Mouse (Mus musculus): ENCODE measurements around the gene Gna14. TPM values are rescaled to one million over a fixed set of nuclear protein-coding genes. Genes with fewer than 3 reads are reported as not detected.

Gene Gna14
- polyA plus RNA-seq, 1 experiment from 2014 or later = 4.8 TPM

GRCm38 (mm10) chr19:16579656-16580260 lies 144.2 kb downstream of the Gna14 start:
- no peak for TF ChIP-seq CTCF (IDR thresholded peaks at IDR 0.05; ENCODE audit: low read depth)
- H3K9ac ChIP-seq (ENCODE audit: low read depth, low read length) = no peak overlapping the region
- H3K9me3 ChIP-seq (ENCODE audit: control insufficient read depth) = 0 out of 2 replicates have a peak, but pooled peaks cover 7% of the 10 kb centered on the region
- H3K4me1 ChIP-seq (replicated peaks; ENCODE audit: control insufficient read depth, insufficient read depth, low read length) = no peaks in the 10 kb centered on the region
- no peaks in the 10 kb centered on the region for H3K36me3 ChIP-seq (ENCODE audit: control insufficient read depth, insufficient read depth)
- WGBS = 84% methylated on average over 7 of the region's 7 CpGs
- no peak overlapping the region for H3K4me3 ChIP-seq (ENCODE audit: low read depth, low read length)
- H3K4me2 ChIP-seq (replicated peaks; ENCODE audit: low read depth) = no peak overlapping the region
- no peaks in the 10 kb centered on the region for H3K27me3 ChIP-seq (replicated peaks; ENCODE audit: control insufficient read depth, insufficient read depth, low read length)
- no peak for ATAC-seq
- H3K27ac ChIP-seq (ENCODE audit: low read depth, low read length) = no peak overlapping the region

GRCm38 (mm10) chr19:16580501-16580900 lies 144.9 kb downstream of the Gna14 start:
- no peak overlapping the region for H3K4me3 ChIP-seq (ENCODE audit: low read depth, low read length)
- no peak for ATAC-seq
- H3K4me1 ChIP-seq (replicated peaks; ENCODE audit: control insufficient read depth, insufficient read depth, low read length) = no peaks in the 10 kb centered on the region
- H3K27me3 ChIP-seq (replicated peaks; ENCODE audit: control insufficient read depth, insufficient read depth, low read length) = no peaks in the 10 kb centered on the region
- H3K9ac ChIP-seq (ENCODE audit: low read depth, low read length) = no peak overlapping the region
- no peak overlapping the region for H3K4me2 ChIP-seq (replicated peaks; ENCODE audit: low read depth)
- TF ChIP-seq CTCF (IDR thresholded peaks at IDR 0.05; ENCODE audit: low read depth) = no peak
- H3K27ac ChIP-seq (ENCODE audit: low read depth, low read length) = no peak overlapping the region
- H3K9me3 ChIP-seq (ENCODE audit: control insufficient read depth) = 0 out of 2 replicates have a peak, but pooled peaks cover 7% of the 10 kb centered on the region
- H3K36me3 ChIP-seq (ENCODE audit: control insufficient read depth, insufficient read depth) = no peaks in the 10 kb centered on the region
- WGBS = 89% methylated on average over 8 of the region's 8 CpGs

- TF ChIP-seq CTCF (IDR thresholded peaks at IDR 0.05; ENCODE audit: low read depth) = no peak
- no peaks in the 10 kb centered on the region for H3K4me1 ChIP-seq (replicated peaks; ENCODE audit: control insufficient read depth, insufficient read depth, low read length)
- no peak overlapping the region for H3K9ac ChIP-seq (ENCODE audit: low read depth, low read length)
- no peak for ATAC-seq
- WGBS = 95% methylated on average over 7 of the region's 7 CpGs
- H3K4me3 ChIP-seq (ENCODE audit: low read depth, low read length) = no peak overlapping the region
- H3K9me3 ChIP-seq (ENCODE audit: control insufficient read depth) = 0 out of 2 replicates have a peak, but pooled peaks cover 7% of the 10 kb centered on the region
- no peak overlapping the region for H3K27ac ChIP-seq (ENCODE audit: low read depth, low read length)
- H3K27me3 ChIP-seq (replicated peaks; ENCODE audit: control insufficient read depth, insufficient read depth, low read length) = no peaks in the 10 kb centered on the region
- H3K36me3 ChIP-seq (ENCODE audit: control insufficient read depth, insufficient read depth) = no peaks in the 10 kb centered on the region
- no peak overlapping the region for H3K4me2 ChIP-seq (replicated peaks; ENCODE audit: low read depth)
Observed at GRCm38 (mm10) chr19:16584546-16584945, 149.0 kb downstream of the Gna14 start.

GRCm38 (mm10) chr19:16585379-16585778 lies 149.8 kb downstream of the Gna14 start:
- TF ChIP-seq CTCF (IDR thresholded peaks at IDR 0.05; ENCODE audit: low read depth) = peak; percentile 75
- Histone ChIP-seq H3K36me3 (ENCODE audit: control insufficient read depth, insufficient read depth) (no peaks in the 10 kb centered on the region), H3K9ac (ENCODE audit: low read depth, low read length) (no peak overlapping the region), H3K4me2 (replicated peaks; ENCODE audit: low read depth) (no peak overlapping the region), H3K9me3 (ENCODE audit: control insufficient read depth) (0 out of 2 replicates have a peak, but pooled peaks cover 7% of the 10 kb centered on the region), H3K27ac (ENCODE audit: low read depth, low read length) (no peak overlapping the region), H3K4me3 (ENCODE audit: low read depth, low read length) (no peak overlapping the region), H3K4me1 (replicated peaks; ENCODE audit: control insufficient read depth, insufficient read depth, low read length) (no peaks in the 10 kb centered on the region), H3K27me3 (replicated peaks; ENCODE audit: control insufficient read depth, insufficient read depth, low read length) (no peaks in the 10 kb centered on the region)
- 15% methylated on average over 3 of the region's 3 CpGs for WGBS
- ATAC-seq = no peak

GRCm38 (mm10) chr19:16593256-16593974 lies 157.9 kb downstream of the Gna14 start:
- Histone ChIP-seq H3K4me3 (ENCODE audit: low read depth, low read length) (no peak overlapping the region), H3K4me1 (replicated peaks; ENCODE audit: control insufficient read depth, insufficient read depth, low read length) (no peaks in the 10 kb centered on the region), H3K4me2 (replicated peaks; ENCODE audit: low read depth) (no peak overlapping the region), H3K36me3 (ENCODE audit: control insufficient read depth, insufficient read depth) (no peaks in the 10 kb centered on the region), H3K27me3 (replicated peaks; ENCODE audit: control insufficient read depth, insufficient read depth, low read length) (no peaks in the 10 kb centered on the region), H3K9me3 (ENCODE audit: control insufficient read depth) (no peaks in the 10 kb centered on the region), H3K9ac (ENCODE audit: low read depth, low read length) (no peak overlapping the region), H3K27ac (ENCODE audit: low read depth, low read length) (no peak overlapping the region)
- 72% methylated on average over 7 of the region's 7 CpGs for WGBS
- no peak for ATAC-seq
- TF ChIP-seq CTCF (IDR thresholded peaks at IDR 0.05; ENCODE audit: low read depth) = peak; percentile 31

- TF ChIP-seq CTCF (IDR thresholded peaks at IDR 0.05; ENCODE audit: low read depth) = no peak
- H3K4me3 ChIP-seq (ENCODE audit: low read depth, low read length) = no peak overlapping the region
- H3K4me2 ChIP-seq (replicated peaks; ENCODE audit: low read depth) = no peak overlapping the region
- H3K9me3 ChIP-seq (ENCODE audit: control insufficient read depth) = no peaks in the 10 kb centered on the region
- H3K27me3 ChIP-seq (replicated peaks; ENCODE audit: control insufficient read depth, insufficient read depth, low read length) = no peaks in the 10 kb centered on the region
- no peak for ATAC-seq
- no peak overlapping the region for H3K9ac ChIP-seq (ENCODE audit: low read depth, low read length)
- no peaks in the 10 kb centered on the region for H3K36me3 ChIP-seq (ENCODE audit: control insufficient read depth, insufficient read depth)
- H3K27ac ChIP-seq (ENCODE audit: low read depth, low read length) = no peak overlapping the region
- no peaks in the 10 kb centered on the region for H3K4me1 ChIP-seq (replicated peaks; ENCODE audit: control insufficient read depth, insufficient read depth, low read length)
Observed at GRCm38 (mm10) chr19:16593975-16594317, 158.4 kb downstream of the Gna14 start.

All from intestine, postnatal 0 days (tissue).